Mouse (Mus musculus): ENCODE measurements at regions not wholly inside any gene's neighbourhood (a gene's known extent, or its start where the extent isn't known, plus 50 kb on each side); places are given as distances from the start of the nearest gene placed in this dataset.
A peak's percentile ranks its signal among the peaks of the same experiment; 100 is the strongest.

- ATAC-seq (no peak), DNase-seq (ENCODE audit: low read depth, low spot score) (no peak)
- in situ Hi-C loops (cut with MboI; ENCODE audit: low pct_unique_long_range_greater_than_20kb): no loop called here
- ChIA-PET POLR2A (no interaction called here), CTCF (interaction anchor here (1.0 kb wide), 1 partner anchor 14 kb away, joined by 3 read pairs; no protein-coding TSS in a partner anchor)
- no peaks in the 10 kb centered on the region for H3K27me3 ChIP-seq
- TF ChIP-seq CTCF (IDR thresholded peaks at IDR 0.05): no peak
Observed at GRCm38 (mm10) chr13:99088285-99088684, 96.3 kb upstream of the Zfp366 start.

- no peak for ATAC-seq
- no peaks in the 10 kb centered on the region for H3K27me3 ChIP-seq
- no peak for DNase-seq (ENCODE audit: low read depth, low spot score)
- POLR2A ChIA-PET: no interaction called here
- CTCF ChIA-PET: no interaction called here
- in situ Hi-C loops (cut with MboI; ENCODE audit: low pct_unique_long_range_greater_than_20kb): no loop called here
- TF ChIP-seq CTCF (IDR thresholded peaks at IDR 0.05): no peak
Observed at GRCm38 (mm10) chr13:99079331-99079761, 95.0 kb upstream of the 1700024P04Rik start.

GRCm38 (mm10) chr13:99078643-99079042, 94.3 kb upstream of the 1700024P04Rik start:
- in situ Hi-C loops (cut with MboI; ENCODE audit: low pct_unique_long_range_greater_than_20kb): no loop called here
- ATAC-seq: no peak

GRCm38 (mm10) chr13:99077039-99077749, 92.8 kb upstream of the 1700024P04Rik start:
- TF ChIP-seq CTCF (IDR thresholded peaks at IDR 0.05): no peak
- in situ Hi-C loops (cut with MboI; ENCODE audit: low pct_unique_long_range_greater_than_20kb): no loop called here
- ChIA-PET CTCF (no interaction called here), POLR2A (interaction anchor here (0.5 kb wide), 1 partner anchor 686 kb away, joined by 3 read pairs; no protein-coding TSS in a partner anchor)
- ATAC-seq: no peak
- DNase-seq (ENCODE audit: low read depth, low spot score): no peak
- H3K27me3 ChIP-seq: no peaks in the 10 kb centered on the region

More at GRCm38 (mm10) chr13:99078643-99079042, 94.3 kb upstream of the 1700024P04Rik start:
- POLR2A ChIA-PET: no interaction called here
- CTCF ChIA-PET: no interaction called here
- no peaks in the 10 kb centered on the region for H3K27me3 ChIP-seq
- no peak for DNase-seq (ENCODE audit: low read depth, low spot score)
- no peak for TF ChIP-seq CTCF (IDR thresholded peaks at IDR 0.05)

- in situ Hi-C loops (cut with MboI; ENCODE audit: low pct_unique_long_range_greater_than_20kb): no loop called here
- ChIA-PET CTCF (no interaction called here), POLR2A (no interaction called here)
- DNase-seq (ENCODE audit: low read depth, low spot score) (no peak), ATAC-seq (no peak)
- no peaks in the 10 kb centered on the region for H3K27me3 ChIP-seq
- no peak for TF ChIP-seq CTCF (IDR thresholded peaks at IDR 0.05)
Observed at GRCm38 (mm10) chr13:99075467-99075866, 91.1 kb upstream of the 1700024P04Rik start.

GRCm38 (mm10) chr13:99071821-99072414, 87.6 kb upstream of the 1700024P04Rik start:
- ChIA-PET CTCF (no interaction called here), POLR2A (no interaction called here)
- in situ Hi-C loops (cut with MboI; ENCODE audit: low pct_unique_long_range_greater_than_20kb): no loop called here
- no peaks in the 10 kb centered on the region for H3K27me3 ChIP-seq
- DNase-seq (ENCODE audit: low read depth, low spot score) (no peak), ATAC-seq (no peak)
- no peak for TF ChIP-seq CTCF (IDR thresholded peaks at IDR 0.05)

GRCm38 (mm10) chr13:99071413-99071812, 87.0 kb upstream of the 1700024P04Rik start:
- POLR2A ChIA-PET: no interaction called here
- no peak for TF ChIP-seq CTCF (IDR thresholded peaks at IDR 0.05)
- no peaks in the 10 kb centered on the region for H3K27me3 ChIP-seq
- CTCF ChIA-PET: no interaction called here
- in situ Hi-C loops (cut with MboI; ENCODE audit: low pct_unique_long_range_greater_than_20kb): no loop called here
- DNase-seq (ENCODE audit: low read depth, low spot score) (no peak), ATAC-seq (no peak)

GRCm38 (mm10) chr13:99069767-99070166, 85.4 kb upstream of the 1700024P04Rik start:
- POLR2A ChIA-PET: no interaction called here
- DNase-seq (ENCODE audit: low read depth, low spot score): no peak
- ATAC-seq: no peak
- in situ Hi-C loops (cut with MboI; ENCODE audit: low pct_unique_long_range_greater_than_20kb): no loop called here
- TF ChIP-seq CTCF (IDR thresholded peaks at IDR 0.05): no peak
- CTCF ChIA-PET: no interaction called here
- H3K27me3 ChIP-seq: no peaks in the 10 kb centered on the region

- ChIA-PET POLR2A (no interaction called here), CTCF (no interaction called here)
- DNase-seq (ENCODE audit: low read depth, low spot score) (no peak), ATAC-seq (no peak)
- in situ Hi-C loops (cut with MboI; ENCODE audit: low pct_unique_long_range_greater_than_20kb): no loop called here
- TF ChIP-seq CTCF (IDR thresholded peaks at IDR 0.05): no peak
- H3K27me3 ChIP-seq: no peaks in the 10 kb centered on the region
Observed at GRCm38 (mm10) chr13:99067504-99067903, 83.1 kb upstream of the 1700024P04Rik start.

GRCm38 (mm10) chr13:99063431-99063830, 79.1 kb upstream of the 1700024P04Rik start:
- in situ Hi-C loops (cut with MboI; ENCODE audit: low pct_unique_long_range_greater_than_20kb): no loop called here
- ChIA-PET POLR2A (no interaction called here), CTCF (no interaction called here)
- no peak for TF ChIP-seq CTCF (IDR thresholded peaks at IDR 0.05)
- DNase-seq (ENCODE audit: low read depth, low spot score) (no peak), ATAC-seq (no peak)
- H3K27me3 ChIP-seq: no peaks in the 10 kb centered on the region

GRCm38 (mm10) chr13:99062936-99063335, 78.6 kb upstream of the 1700024P04Rik start:
- in situ Hi-C loops (cut with MboI; ENCODE audit: low pct_unique_long_range_greater_than_20kb): no loop called here
- DNase-seq (ENCODE audit: low read depth, low spot score): peak; percentile 63
- no peaks in the 10 kb centered on the region for H3K27me3 ChIP-seq
- no peak for ATAC-seq
- no peak for TF ChIP-seq CTCF (IDR thresholded peaks at IDR 0.05)
- POLR2A ChIA-PET: no interaction called here
- CTCF ChIA-PET: interaction anchor here (1.4 kb wide), 1 partner anchor 10 kb away, joined by 3 read pairs; no protein-coding TSS in a partner anchor
